Mouse (Mus musculus) myocyte (in vitro differentiated cells): ENCODE measurements around the gene Zc3h7b. TPM values are rescaled to one million over a fixed set of nuclear protein-coding genes. Genes with fewer than 3 reads are reported as not detected.

Source experiments
- H3K27me3 ChIP-seq: one replicate; pipeline ENCODE4 v1.6.1; 2011; ENCODE audit not compliant: control insufficient read depth, insufficient read depth, insufficient read length
- H3K36me3 ChIP-seq: one replicate; pipeline ENCODE4 v1.6.1; 2011; ENCODE audit not compliant: control insufficient read depth, insufficient read depth
- H3K4me2 ChIP-seq: one replicate; pipeline ENCODE4 v1.6.1; 2011; ENCODE audit warnings: low read depth, control low read depth
- H3K4me3 ChIP-seq: one replicate; pipeline ENCODE4 v1.5.1; 2011; ENCODE audit warnings: mild to moderate bottlenecking, control low read depth, moderate library complexity
- H3K79me2 ChIP-seq: one replicate; pipeline ENCODE4 v1.6.1; 2011; ENCODE audit not compliant: control insufficient read depth, insufficient read depth
- H3ac ChIP-seq: one replicate; pipeline ENCODE4 v1.6.1; 2011; ENCODE audit not compliant: control insufficient read depth, insufficient read length
- CEBPB ChIP-seq: IDR thresholded peaks from 2 replicates; pipeline ENCODE4 v1.6.1; 2011; ENCODE audit warnings: mild to moderate bottlenecking, moderate library complexity; ENCODE audit not compliant: poor library complexity, insufficient read depth, severe bottlenecking
- E2F4 ChIP-seq: IDR thresholded peaks from one replicate; pipeline ENCODE4 v1.6.1; 2011; ENCODE audit warnings: mild to moderate bottlenecking, control low read depth, moderate library complexity; ENCODE audit not compliant: insufficient read depth
- MAX ChIP-seq: IDR thresholded peaks from one replicate; pipeline ENCODE4 v1.6.1; 2011; ENCODE audit warnings: low read depth, mild to moderate bottlenecking, control low read depth
- MYOD1 ChIP-seq, 3 experiments: IDR thresholded peaks; one replicate each; pipeline ENCODE4 v1.6.1; 2011; ENCODE audit warnings: control low read depth in 2 of 3, low read depth in 2 of 3, mild to moderate bottlenecking in 2 of 3, moderate library complexity in 1 of 3; ENCODE audit not compliant: insufficient read length in 2 of 3, control insufficient read depth in 1 of 3
- MYOG ChIP-seq, 3 experiments: IDR thresholded peaks; one replicate each; pipeline ENCODE4 v1.6.1; 2011; ENCODE audit warnings: control low read depth in 2 of 3, low read depth in 2 of 3, mild to moderate bottlenecking in 2 of 3; ENCODE audit not compliant: insufficient read length in 2 of 3, control insufficient read depth in 1 of 3, insufficient read depth in 1 of 3
- POLR2A ChIP-seq: IDR thresholded peaks from one replicate; pipeline ENCODE4 v1.6.1; 2011; ENCODE audit warnings: low read depth, mild to moderate bottlenecking, control low read depth, moderate library complexity; ENCODE audit not compliant: insufficient read length
- POLR2AphosphoS2 ChIP-seq: IDR thresholded peaks from one replicate; pipeline ENCODE4 v1.6.1; 2011; ENCODE audit warnings: low read depth, control low read depth; ENCODE audit not compliant: insufficient read length
- REST ChIP-seq: IDR thresholded peaks from one replicate; pipeline ENCODE4 v1.6.1; 2011; ENCODE audit warnings: mild to moderate bottlenecking, control low read depth, moderate library complexity; ENCODE audit not compliant: insufficient read depth, insufficient read length
- SRF ChIP-seq: IDR thresholded peaks from one replicate; pipeline ENCODE4 v1.6.1; 2011; ENCODE audit warnings: low read depth; ENCODE audit not compliant: control insufficient read depth, insufficient read length
- TCF12 ChIP-seq: IDR thresholded peaks from one replicate; pipeline ENCODE4 v1.6.1; 2011; ENCODE audit warnings: mild to moderate bottlenecking, control low read depth; ENCODE audit not compliant: poor library complexity, insufficient read depth, severe bottlenecking
- TCF3 ChIP-seq: IDR thresholded peaks from one replicate; pipeline ENCODE4 v1.6.1; 2011; ENCODE audit warnings: low read depth, control low read depth; ENCODE audit not compliant: insufficient read length
- USF1 ChIP-seq: IDR thresholded peaks from one replicate; pipeline ENCODE4 v1.6.1; 2011; ENCODE audit warnings: low read depth, mild to moderate bottlenecking, control low read depth, moderate library complexity
- polyA plus RNA-seq: library from polyadenylated mRNA; unstranded; fragments of >200 nt; fragmentation: generic; extraction: Trizol; gene quantifications from one replicate; pipeline ENCODE4 v1.2.1, GENCODE M21; 2012; ENCODE audit warnings: missing spikeins

The Zc3h7b gene
- polyA plus RNA-seq, 1 experiment, result 45.9 TPM

DNA sequence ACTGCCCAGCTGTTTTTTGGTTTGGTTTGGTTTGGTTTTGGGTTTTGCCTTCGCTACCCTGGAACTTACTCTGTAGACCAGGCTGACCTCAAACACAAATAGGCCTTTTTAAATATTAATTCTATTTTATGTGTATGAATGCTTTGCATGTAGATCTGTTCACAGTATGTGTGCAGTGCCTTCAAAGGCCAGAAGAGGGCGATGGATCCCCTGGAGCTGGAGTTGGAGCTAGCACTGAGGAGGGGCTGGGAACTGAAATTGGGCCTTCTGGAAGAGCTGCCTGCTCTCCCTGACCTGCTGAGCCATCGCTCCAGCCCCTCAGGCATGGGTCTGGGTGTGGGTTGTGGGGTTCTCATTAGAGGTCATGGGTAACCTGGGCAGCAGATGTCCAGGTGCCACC is 17.1 kb downstream of the Zc3h7b start:
- TF ChIP-seq TCF12 (no peak), POLR2A (no peak), MYOG (IDR thresholded peaks at IDR 0.05; ENCODE audit: control insufficient read depth in 1 of 3, insufficient read depth in 1 of 3, insufficient read length in 2 of 3, low read depth in 2 of 3) (no peak), E2F4 (no peak), POLR2AphosphoS2 (no peak), MAX (no peak), REST (no peak), TCF3 (no peak), MYOD1 (IDR thresholded peaks at IDR 0.05; ENCODE audit: control insufficient read depth in 1 of 3, insufficient read length in 2 of 3, low read depth in 2 of 3) (no peak), SRF (no peak), CEBPB (no peak)
- no peak overlapping the region for H3K4me2 ChIP-seq
- no peak overlapping the region for H3K4me3 ChIP-seq
- H3K36me3 ChIP-seq, result no peaks in the 10 kb centered on the region
- no peak overlapping the region for H3ac ChIP-seq
- no peaks in the 10 kb centered on the region for H3K27me3 ChIP-seq
- H3K79me2 ChIP-seq, result peaks cover 25% of the 10 kb centered on the region

DNA sequence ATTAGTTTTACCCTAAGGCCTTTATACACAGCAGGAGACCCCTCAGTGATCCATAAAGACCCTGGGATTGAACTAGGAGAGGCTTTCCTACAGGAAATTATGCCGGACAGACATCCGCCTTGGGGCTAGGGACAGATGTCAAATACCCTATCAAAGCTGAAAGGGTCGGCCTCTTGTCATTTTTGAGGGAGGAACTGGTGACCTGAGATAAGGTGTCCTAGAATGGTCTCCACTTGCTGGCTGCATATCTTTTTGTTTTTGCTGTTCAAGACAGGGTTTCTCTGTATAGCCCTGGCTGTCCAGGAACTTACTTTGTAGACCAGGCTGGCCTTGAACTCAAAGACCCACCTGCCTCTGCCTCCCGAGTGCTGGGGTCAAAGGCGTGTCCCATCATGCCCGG is 19.7 kb downstream of the Zc3h7b start:
- TF ChIP-seq REST, result no peak
- TF ChIP-seq MAX, result no peak
- TF ChIP-seq TCF3, result no peak
- TF ChIP-seq SRF, result no peak
- TF ChIP-seq POLR2A, result no peak
- TF ChIP-seq MYOD1 (IDR thresholded peaks at IDR 0.05; ENCODE audit: control insufficient read depth in 1 of 3, insufficient read length in 2 of 3, low read depth in 2 of 3), result no peak
- H3ac ChIP-seq, result no peak overlapping the region
- no peaks in the 10 kb centered on the region for H3K36me3 ChIP-seq

DNA sequence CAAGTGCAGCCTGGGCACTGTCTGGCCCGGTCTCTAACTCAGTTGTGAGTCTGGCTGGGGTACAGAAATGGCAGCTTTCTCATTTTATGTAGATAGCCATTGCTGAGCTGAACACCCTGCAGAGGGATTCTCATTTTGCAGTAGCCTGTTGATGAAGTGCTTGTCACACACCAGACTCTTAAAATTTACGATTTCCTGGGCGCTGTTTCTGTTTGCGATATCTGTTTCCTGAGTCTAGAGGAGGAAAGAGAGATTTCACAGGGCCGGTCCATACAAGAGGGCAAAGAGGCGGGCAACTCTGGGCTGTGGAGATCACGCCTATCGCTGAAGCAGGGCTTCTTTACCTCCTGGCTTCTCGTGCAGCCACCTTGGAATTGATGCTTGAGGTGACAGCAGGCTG is 20.8 kb downstream of the Zc3h7b start:
- H3K4me2 ChIP-seq, result no peak overlapping the region
- H3K27me3 ChIP-seq, result no peaks in the 10 kb centered on the region
- H3ac ChIP-seq, result no peak overlapping the region
- peaks cover 7% of the 10 kb centered on the region for H3K36me3 ChIP-seq
- peaks cover 4% of the 10 kb centered on the region for H3K79me2 ChIP-seq
- no peak overlapping the region for H3K4me3 ChIP-seq
- TF ChIP-seq TCF3 (no peak), REST (no peak), MYOG (IDR thresholded peaks at IDR 0.05; ENCODE audit: control insufficient read depth in 1 of 3, insufficient read depth in 1 of 3, insufficient read length in 2 of 3, low read depth in 2 of 3) (no peak), MAX (no peak), TCF12 (no peak), MYOD1 (IDR thresholded peaks at IDR 0.05; ENCODE audit: control insufficient read depth in 1 of 3, insufficient read length in 2 of 3, low read depth in 2 of 3) (no peak), CEBPB (no peak), SRF (no peak), E2F4 (no peak), POLR2A (no peak), USF1 (no peak), POLR2AphosphoS2 (no peak)

More for the DNA sequence above, 19.7 kb downstream of the Zc3h7b start:
- Histone ChIP-seq H3K79me2 (peaks cover 10% of the 10 kb centered on the region), H3K27me3 (no peaks in the 10 kb centered on the region), H3K4me2 (no peak overlapping the region), H3K4me3 (no peak overlapping the region)

DNA sequence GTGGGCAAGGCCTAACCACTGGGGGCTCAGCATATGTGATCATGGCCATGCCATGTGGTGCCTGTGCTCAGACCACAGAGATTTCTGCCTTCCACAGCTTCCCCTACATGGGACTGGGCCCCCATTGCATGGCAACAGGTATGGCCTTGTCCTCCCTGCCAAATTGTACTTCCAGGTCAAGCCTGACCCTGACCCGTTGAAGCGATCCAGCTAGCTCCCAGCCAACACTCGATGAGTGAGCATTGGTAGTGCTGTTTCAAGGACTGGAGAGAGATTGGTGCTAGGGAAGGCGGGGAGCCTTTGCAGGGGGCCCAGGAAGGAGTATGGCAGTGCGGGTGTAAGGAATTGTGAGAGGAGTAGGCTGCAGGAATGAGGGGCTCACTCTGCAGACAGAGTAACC is 21.6 kb downstream of the Zc3h7b start:
- H3K27me3 ChIP-seq, result no peaks in the 10 kb centered on the region
- no peak overlapping the region for H3ac ChIP-seq
- TF ChIP-seq MYOG (IDR thresholded peaks at IDR 0.05; ENCODE audit: control insufficient read depth in 1 of 3, insufficient read depth in 1 of 3, insufficient read length in 2 of 3, low read depth in 2 of 3) (no peak), TCF3 (no peak), E2F4 (no peak), POLR2A (no peak)
- H3K79me2 ChIP-seq, result no peaks in the 10 kb centered on the region
- peaks cover 11% of the 10 kb centered on the region for H3K36me3 ChIP-seq
- no peak overlapping the region for H3K4me3 ChIP-seq
- no peak overlapping the region for H3K4me2 ChIP-seq

DNA sequence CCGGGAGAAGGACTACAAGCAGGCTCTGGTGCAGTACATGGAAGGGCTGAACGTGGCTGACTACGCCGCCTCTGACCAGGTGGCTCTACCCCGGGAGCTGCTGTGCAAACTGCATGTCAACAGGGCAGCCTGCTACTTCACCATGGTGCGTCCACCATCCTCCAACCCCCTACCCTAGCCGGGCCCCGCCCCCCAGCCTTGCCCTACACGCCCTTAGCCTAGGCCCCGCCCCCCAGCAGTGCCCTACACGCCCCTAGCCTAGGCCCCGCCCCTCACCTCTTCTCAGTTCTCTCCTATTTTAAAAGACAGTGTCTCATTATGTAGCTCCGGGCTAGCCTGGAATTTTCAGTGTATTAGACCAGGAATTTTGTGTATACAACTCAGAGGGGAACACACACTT is 24.2 kb downstream of the Zc3h7b start:
- no peaks in the 10 kb centered on the region for H3K27me3 ChIP-seq
- no peak overlapping the region for H3K4me3 ChIP-seq
- H3K4me2 ChIP-seq, result no peak overlapping the region
- H3K79me2 ChIP-seq, result no peaks in the 10 kb centered on the region
- H3ac ChIP-seq, result no peak overlapping the region
- TF ChIP-seq TCF3 (no peak), POLR2A (no peak), MYOD1 (IDR thresholded peaks at IDR 0.05; ENCODE audit: control insufficient read depth in 1 of 3, insufficient read length in 2 of 3, low read depth in 2 of 3) (no peak), USF1 (no peak), CEBPB (no peak), SRF (no peak), MAX (no peak), E2F4 (no peak), MYOG (IDR thresholded peaks at IDR 0.05; ENCODE audit: control insufficient read depth in 1 of 3, insufficient read depth in 1 of 3, insufficient read length in 2 of 3, low read depth in 2 of 3) (no peak), REST (no peak), POLR2AphosphoS2 (no peak)
- peaks cover 17% of the 10 kb centered on the region for H3K36me3 ChIP-seq
